Mouse (Mus musculus) lung, postnatal 0 days (tissue): ENCODE data around the gene Ssbp2.

Experiments
- CTCF ChIP-seq: IDR thresholded peaks from 2 replicates; pipeline ENCODE4 v1.5.1; 2016; ENCODE audit warnings: antibody characterized with exemption, mild to moderate bottlenecking
- EP300 ChIP-seq: IDR thresholded peaks from 2 replicates; pipeline ENCODE4 v1.6.1; 2016; ENCODE audit warnings: antibody characterized with exemption, mild to moderate bottlenecking, control low read depth

DNA sequence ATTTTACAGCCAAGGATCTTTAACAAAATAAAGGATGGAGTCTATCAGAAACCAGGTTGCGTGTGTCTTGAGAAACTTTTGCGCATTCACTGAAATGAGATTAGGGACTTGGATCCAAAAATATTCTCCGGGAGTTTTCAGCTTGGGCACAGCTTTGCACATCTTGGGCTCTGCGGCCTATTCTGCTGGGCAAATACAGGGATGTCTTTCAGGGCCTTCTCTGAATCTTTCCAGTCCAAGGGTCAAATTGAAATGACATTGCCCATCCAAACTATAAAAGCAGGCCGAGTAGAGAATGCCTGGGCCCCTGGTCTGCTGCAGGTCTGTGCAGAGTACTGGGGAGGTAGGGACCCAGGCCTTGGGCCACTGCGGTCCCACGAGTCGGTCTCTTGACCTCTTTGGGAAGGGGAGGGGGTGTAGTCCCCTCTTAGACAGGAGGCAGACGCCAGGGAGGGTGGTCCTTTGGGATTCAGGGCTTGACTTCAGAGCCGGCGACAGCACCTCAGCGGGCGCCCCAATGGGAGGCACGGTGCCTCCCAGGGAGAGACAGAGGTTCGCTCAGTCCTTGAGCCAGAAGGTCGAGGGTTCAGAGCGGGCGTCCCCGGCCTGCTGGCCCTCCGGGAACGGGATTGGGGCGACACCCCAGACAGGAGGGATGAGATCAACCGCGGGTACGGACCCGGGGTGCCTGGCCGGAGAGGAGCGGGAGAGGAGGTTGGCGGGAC, at the start of gene Ssbp2:
- TF ChIP-seq CTCF (no peak), EP300 (no peak)
